Mouse (Mus musculus): ENCODE results near the gene Camk2b. TPM values are rescaled to one million over a fixed set of nuclear protein-coding genes. Genes with fewer than 3 reads are reported as not detected.

Camk2b gene
- polyA plus RNA-seq (2012; rRNA removed): 0.40 and 0.63 TPM in 2 replicates
- 0.40 and 0.55 TPM in 2 replicates for polyA plus RNA-seq (2014; fragmentation: Nextera tagmentation; extraction: Ambion mirVana)

GRCm38 (mm10) chr11:6066176-6066575 is at the start of gene Camk2b:
TSS of gene Camk2b (minus strand) at chr11:6066362.
- H3K27ac ChIP-seq: no peak within 1 kb of the TSS
- WGBS (ENCODE audit: insufficient replicate concordance): 12% methylated on average over 6 of the region's 6 CpGs
- peak within 1 kb of the TSS in 1 of 2 experiments; percentile 41; a peak in 3 of 4 replicates for H3K4me3 ChIP-seq (ENCODE audit: insufficient read depth in 1 of 2, low read depth in 2 of 2, low read length in 2 of 2)

GRCm38 (mm10) chr11:6111734-6112484 is 45.7 kb upstream of the Camk2b start:
- no peaks in the 10 kb centered on the region; the same call in none of the 2 replicates for H3K36me3 ChIP-seq (replicated peaks; ENCODE audit: control insufficient read depth, insufficient read depth, low read depth)
- no peaks in the 10 kb centered on the region for H3K9me3 ChIP-seq (ENCODE audit: control insufficient read depth, low read length)
- H3K4me1 ChIP-seq (replicated peaks; ENCODE audit: control insufficient read depth in 2 of 2, insufficient read depth in 2 of 2, low read length in 1 of 2): no peaks in the 10 kb centered on the region
- TF ChIP-seq CTCF (IDR thresholded peaks at IDR 0.05; ENCODE audit: low read depth) (no peak), EP300 (IDR thresholded peaks at IDR 0.05; ENCODE audit: low read depth) (no peak)
- H3K27me3 ChIP-seq (ENCODE audit: control insufficient read depth, insufficient read depth, low read length): no peaks in the 10 kb centered on the region
- no peak overlapping the region for H3K9ac ChIP-seq (replicated peaks)
- no peak for DNase-seq (ENCODE audit: low read depth in 3 of 3, low spot score in 3 of 3)
- WGBS (ENCODE audit: insufficient replicate concordance): 72% methylated on average over 5 of the region's 5 CpGs
- no peak for ATAC-seq (ENCODE audit: insufficient read depth)
- no peak overlapping the region for H3K27ac ChIP-seq
- H3K4me2 ChIP-seq (ENCODE audit: low read depth): no peak overlapping the region
- H3K4me3 ChIP-seq (ENCODE audit: insufficient read depth in 1 of 2, low read depth in 2 of 2, low read length in 2 of 2): no peak overlapping the region

More at GRCm38 (mm10) chr11:6066176-6066575, at the start of gene Camk2b:
- ATAC-seq (ENCODE audit: insufficient read depth) (no peak), DNase-seq (ENCODE audit: low read depth in 3 of 3, low spot score in 3 of 3) (no peak)
- Histone ChIP-seq H3K9me3 (ENCODE audit: control insufficient read depth, low read length) (no peaks in the 10 kb centered on the region), H3K27me3 (ENCODE audit: control insufficient read depth, insufficient read depth, low read length) (peaks cover 47% of the 10 kb centered on the region), H3K9ac (replicated peaks) (no peak within 1 kb of the TSS), H3K4me2 (ENCODE audit: low read depth) (peak within 1 kb of the TSS; percentile 45), H3K36me3 (replicated peaks; ENCODE audit: control insufficient read depth, insufficient read depth, low read depth) (no peaks in the 10 kb centered on the region), H3K4me1 (replicated peaks; ENCODE audit: control insufficient read depth in 2 of 2, insufficient read depth in 2 of 2, low read length in 1 of 2) (no peaks in the 10 kb centered on the region)
- TF ChIP-seq EP300 (IDR thresholded peaks at IDR 0.05; ENCODE audit: low read depth): no peak
- TF ChIP-seq CTCF (IDR thresholded peaks at IDR 0.05; ENCODE audit: low read depth): no peak

- no peak overlapping the region for H3K4me2 ChIP-seq (ENCODE audit: low read depth)
- H3K4me1 ChIP-seq (replicated peaks; ENCODE audit: control insufficient read depth in 2 of 2, insufficient read depth in 2 of 2, low read length in 1 of 2): no peaks in the 10 kb centered on the region
- TF ChIP-seq CTCF (IDR thresholded peaks at IDR 0.05; ENCODE audit: low read depth): no peak
- TF ChIP-seq EP300 (IDR thresholded peaks at IDR 0.05; ENCODE audit: low read depth): no peak
- H3K9me3 ChIP-seq (ENCODE audit: control insufficient read depth, low read length): no peaks in the 10 kb centered on the region
- H3K27me3 ChIP-seq (ENCODE audit: control insufficient read depth, insufficient read depth, low read length): no peaks in the 10 kb centered on the region
- ATAC-seq (ENCODE audit: insufficient read depth) (no peak), DNase-seq (ENCODE audit: low read depth in 3 of 3, low spot score in 3 of 3) (no peak)
- no peak overlapping the region for H3K4me3 ChIP-seq (ENCODE audit: insufficient read depth in 1 of 2, low read depth in 2 of 2, low read length in 2 of 2)
- no peak overlapping the region for H3K27ac ChIP-seq
- no peak overlapping the region for H3K9ac ChIP-seq (replicated peaks)
- H3K36me3 ChIP-seq (replicated peaks; ENCODE audit: control insufficient read depth, insufficient read depth, low read depth): no peaks in the 10 kb centered on the region; the same call in none of the 2 replicates
These were observed 43.8 kb upstream of the Camk2b start for GRCm38 (mm10) chr11:6109990-6110389.

GRCm38 (mm10) chr11:6108296-6108695 is 42.1 kb upstream of the Camk2b start:
- DNase-seq (ENCODE audit: low read depth in 3 of 3, low spot score in 3 of 3) (no peak), ATAC-seq (ENCODE audit: insufficient read depth) (no peak)
- Histone ChIP-seq H3K36me3 (replicated peaks; ENCODE audit: control insufficient read depth, insufficient read depth, low read depth) (no peaks in the 10 kb centered on the region; the same call in none of the 2 replicates), H3K4me2 (ENCODE audit: low read depth) (no peak overlapping the region), H3K4me3 (ENCODE audit: insufficient read depth in 1 of 2, low read depth in 2 of 2, low read length in 2 of 2) (no peak overlapping the region), H3K4me1 (replicated peaks; ENCODE audit: control insufficient read depth in 2 of 2, insufficient read depth in 2 of 2, low read length in 1 of 2) (no peaks in the 10 kb centered on the region), H3K9me3 (ENCODE audit: control insufficient read depth, low read length) (no peaks in the 10 kb centered on the region), H3K27me3 (ENCODE audit: control insufficient read depth, insufficient read depth, low read length) (no peaks in the 10 kb centered on the region), H3K9ac (replicated peaks) (no peak overlapping the region), H3K27ac (no peak overlapping the region)
- TF ChIP-seq EP300 (IDR thresholded peaks at IDR 0.05; ENCODE audit: low read depth) (no peak), CTCF (IDR thresholded peaks at IDR 0.05; ENCODE audit: low read depth) (no peak)
- 78% methylated on average over 5 of the region's 5 CpGs for WGBS (ENCODE audit: insufficient replicate concordance)

GRCm38 (mm10) chr11:6107722-6108121 is 41.6 kb upstream of the Camk2b start:
- no peak overlapping the region for H3K27ac ChIP-seq
- no peaks in the 10 kb centered on the region for H3K27me3 ChIP-seq (ENCODE audit: control insufficient read depth, insufficient read depth, low read length)
- no peak overlapping the region for H3K4me3 ChIP-seq (ENCODE audit: insufficient read depth in 1 of 2, low read depth in 2 of 2, low read length in 2 of 2)
- ATAC-seq (ENCODE audit: insufficient read depth) (no peak), DNase-seq (ENCODE audit: low read depth in 3 of 3, low spot score in 3 of 3) (no peak)
- no peaks in the 10 kb centered on the region for H3K9me3 ChIP-seq (ENCODE audit: control insufficient read depth, low read length)
- 70% methylated on average over 3 of the region's 3 CpGs for WGBS (ENCODE audit: insufficient replicate concordance)
- no peak overlapping the region for H3K9ac ChIP-seq (replicated peaks)
- no peak for TF ChIP-seq CTCF (IDR thresholded peaks at IDR 0.05; ENCODE audit: low read depth)
- TF ChIP-seq EP300 (IDR thresholded peaks at IDR 0.05; ENCODE audit: low read depth): no peak
- no peaks in the 10 kb centered on the region for H3K4me1 ChIP-seq (replicated peaks; ENCODE audit: control insufficient read depth in 2 of 2, insufficient read depth in 2 of 2, low read length in 1 of 2)
- H3K36me3 ChIP-seq (replicated peaks; ENCODE audit: control insufficient read depth, insufficient read depth, low read depth): no peaks in the 10 kb centered on the region; the same call in none of the 2 replicates
- no peak overlapping the region for H3K4me2 ChIP-seq (ENCODE audit: low read depth)
